Mouse (Mus musculus): ENCODE results near the gene Olfr149. TPM values are rescaled to one million over a fixed set of nuclear protein-coding genes. Genes with fewer than 3 reads are reported as not detected.
"Not testable (repeated sequence)": the region's sequence is repeated elsewhere in the genome, so short reads cannot be mapped to it uniquely, and the experiment has no call there.

Olfr149 gene
- polyA plus RNA-seq (2012; rRNA removed), result not detected in 2 replicates

- TF ChIP-seq POLR2A (IDR thresholded peaks at IDR 0.05; ENCODE audit: low read depth, low read length) (no peak), CTCF (IDR thresholded peaks at IDR 0.05; ENCODE audit: extremely low read depth, insufficient read depth, insufficient read length, insufficient replicate concordance) (no peak)
- Histone ChIP-seq H3K36me3 (ENCODE audit: control insufficient read depth, insufficient read depth, low read length) (no peaks in the 10 kb centered on the region), H3K27ac (ENCODE audit: insufficient read depth, low read length) (no peak within 1 kb of the TSS)
Measured at GRCm38 (mm10) chr9:39707017-39707416, at the start of gene Olfr149. Olfr149 (minus strand) TSS chr9:39707117.

GRCm38 (mm10) chr9:39746428-39746827, 39.5 kb upstream of the Olfr149 start:
- no peak for DNase-seq (ENCODE audit: low read depth in 1 of 2, low spot score in 2 of 2)
- TF ChIP-seq POLR2A (IDR thresholded peaks at IDR 0.05; ENCODE audit: low read depth, low read length), result no peak
- TF ChIP-seq CTCF (IDR thresholded peaks at IDR 0.05; ENCODE audit: extremely low read depth, insufficient read depth, insufficient read length, insufficient replicate concordance), result no peak
- Histone ChIP-seq H3K27ac (ENCODE audit: insufficient read depth, low read length) (no peak overlapping the region), H3K4me1 (ENCODE audit: control insufficient read depth, insufficient read depth, insufficient read length) (no peaks in the 10 kb centered on the region), H3K27me3 (ENCODE audit: control insufficient read depth, insufficient read depth, low read length) (no peaks in the 10 kb centered on the region), H3K36me3 (ENCODE audit: control insufficient read depth, insufficient read depth, low read length) (no peaks in the 10 kb centered on the region), H3K4me3 (ENCODE audit: extremely low read depth, insufficient read depth, insufficient read length) (no peak overlapping the region)
- WGBS, result 81% methylated on average over 1 of the region's 1 CpGs

More at GRCm38 (mm10) chr9:39707017-39707416, at the start of gene Olfr149:
- H3K27me3 ChIP-seq (ENCODE audit: control insufficient read depth, insufficient read depth, low read length), result no peaks in the 10 kb centered on the region
- no peak for DNase-seq (ENCODE audit: low read depth in 1 of 2, low spot score in 2 of 2)
- no peak within 1 kb of the TSS for H3K4me3 ChIP-seq (ENCODE audit: extremely low read depth, insufficient read depth, insufficient read length)
- H3K4me1 ChIP-seq (ENCODE audit: control insufficient read depth, insufficient read depth, insufficient read length), result no peaks in the 10 kb centered on the region

GRCm38 (mm10) chr9:39745949-39746348, 39.0 kb upstream of the Olfr149 start, which contains the start of gene Olfr967:
Olfr967 (plus strand) TSS chr9:39746249.
- no peaks in the 10 kb centered on the region for H3K36me3 ChIP-seq (ENCODE audit: control insufficient read depth, insufficient read depth, low read length)
- no peaks in the 10 kb centered on the region for H3K4me1 ChIP-seq (ENCODE audit: control insufficient read depth, insufficient read depth, insufficient read length)
- no peak within 1 kb of the TSS for H3K4me3 ChIP-seq (ENCODE audit: extremely low read depth, insufficient read depth, insufficient read length)
- DNase-seq (ENCODE audit: low read depth in 1 of 2, low spot score in 2 of 2), result no peak
- H3K27ac ChIP-seq (ENCODE audit: insufficient read depth, low read length), result no peak within 1 kb of the TSS
- no peak for TF ChIP-seq POLR2A (IDR thresholded peaks at IDR 0.05; ENCODE audit: low read depth, low read length)
- no peak for TF ChIP-seq CTCF (IDR thresholded peaks at IDR 0.05; ENCODE audit: extremely low read depth, insufficient read depth, insufficient read length, insufficient replicate concordance)
- no peaks in the 10 kb centered on the region for H3K27me3 ChIP-seq (ENCODE audit: control insufficient read depth, insufficient read depth, low read length)

- TF ChIP-seq POLR2A (IDR thresholded peaks at IDR 0.05; ENCODE audit: low read depth, low read length) (no peak), CTCF (IDR thresholded peaks at IDR 0.05; ENCODE audit: extremely low read depth, insufficient read depth, insufficient read length, insufficient replicate concordance) (no peak)
- DNase-seq (ENCODE audit: low read depth in 1 of 2, low spot score in 2 of 2), result no peak
- Histone ChIP-seq H3K27ac (ENCODE audit: insufficient read depth, low read length) (no peak overlapping the region), H3K27me3 (ENCODE audit: control insufficient read depth, insufficient read depth, low read length) (no peaks in the 10 kb centered on the region), H3K36me3 (ENCODE audit: control insufficient read depth, insufficient read depth, low read length) (no peaks in the 10 kb centered on the region), H3K4me3 (ENCODE audit: extremely low read depth, insufficient read depth, insufficient read length) (no peak overlapping the region), H3K4me1 (ENCODE audit: control insufficient read depth, insufficient read depth, insufficient read length) (no peaks in the 10 kb centered on the region)
- 92% methylated on average over 1 of the region's 1 CpGs for WGBS
Measured at GRCm38 (mm10) chr9:39740741-39741140, 33.8 kb upstream of the Olfr149 start.

GRCm38 (mm10) chr9:39730678-39731077, 23.8 kb upstream of the Olfr149 start, which contains the start of gene Olfr150:
Olfr150 (plus strand) TSS chr9:39730978.
- Histone ChIP-seq H3K4me3 (ENCODE audit: extremely low read depth, insufficient read depth, insufficient read length) (no peak within 1 kb of the TSS), H3K36me3 (ENCODE audit: control insufficient read depth, insufficient read depth, low read length) (no peaks in the 10 kb centered on the region), H3K27ac (ENCODE audit: insufficient read depth, low read length) (no peak within 1 kb of the TSS), H3K4me1 (ENCODE audit: control insufficient read depth, insufficient read depth, insufficient read length) (no peaks in the 10 kb centered on the region), H3K27me3 (ENCODE audit: control insufficient read depth, insufficient read depth, low read length) (no peaks in the 10 kb centered on the region)
- TF ChIP-seq CTCF (IDR thresholded peaks at IDR 0.05; ENCODE audit: extremely low read depth, insufficient read depth, insufficient read length, insufficient replicate concordance), result no peak
- no peak for TF ChIP-seq POLR2A (IDR thresholded peaks at IDR 0.05; ENCODE audit: low read depth, low read length)
- DNase-seq (ENCODE audit: low read depth in 1 of 2, low spot score in 2 of 2), result no peak

GRCm38 (mm10) chr9:39711053-39711452, 4.1 kb upstream of the Olfr149 start, which contains the start of gene Olfr965:
Olfr965 (plus strand) TSS chr9:39711353.
- TF ChIP-seq POLR2A (IDR thresholded peaks at IDR 0.05; ENCODE audit: low read depth, low read length) (no peak), CTCF (IDR thresholded peaks at IDR 0.05; ENCODE audit: extremely low read depth, insufficient read depth, insufficient read length, insufficient replicate concordance) (no peak)
- H3K27ac ChIP-seq (ENCODE audit: insufficient read depth, low read length), result no peak within 1 kb of the TSS
- H3K27me3 ChIP-seq (ENCODE audit: control insufficient read depth, insufficient read depth, low read length), result no peaks in the 10 kb centered on the region
- H3K4me3 ChIP-seq (ENCODE audit: extremely low read depth, insufficient read depth, insufficient read length), result no peak within 1 kb of the TSS
- DNase-seq (ENCODE audit: low read depth in 1 of 2, low spot score in 2 of 2), result no peak
- H3K36me3 ChIP-seq (ENCODE audit: control insufficient read depth, insufficient read depth, low read length), result no peaks in the 10 kb centered on the region
- H3K4me1 ChIP-seq (ENCODE audit: control insufficient read depth, insufficient read depth, insufficient read length), result no peaks in the 10 kb centered on the region

- H3K27me3 ChIP-seq (ENCODE audit: control insufficient read depth, insufficient read depth, low read length), result no peaks in the 10 kb centered on the region
- no peak overlapping the region for H3K27ac ChIP-seq (ENCODE audit: insufficient read depth, low read length)
- no peak for TF ChIP-seq CTCF (IDR thresholded peaks at IDR 0.05; ENCODE audit: extremely low read depth, insufficient read depth, insufficient read length, insufficient replicate concordance)
- TF ChIP-seq POLR2A (IDR thresholded peaks at IDR 0.05; ENCODE audit: low read depth, low read length), result no peak
- no peaks in the 10 kb centered on the region for H3K36me3 ChIP-seq (ENCODE audit: control insufficient read depth, insufficient read depth, low read length)
- DNase-seq (ENCODE audit: low read depth in 1 of 2, low spot score in 2 of 2), result no peak
- no peaks in the 10 kb centered on the region for H3K4me1 ChIP-seq (ENCODE audit: control insufficient read depth, insufficient read depth, insufficient read length)
- no peak overlapping the region for H3K4me3 ChIP-seq (ENCODE audit: extremely low read depth, insufficient read depth, insufficient read length)
- WGBS, result 57% methylated on average over 3 of the region's 3 CpGs
Measured at GRCm38 (mm10) chr9:39708958-39709357, 2.0 kb upstream of the Olfr149 start.

- H3K4me1 ChIP-seq (ENCODE audit: control insufficient read depth, insufficient read depth, insufficient read length); H3K27me3 ChIP-seq (ENCODE audit: control insufficient read depth, insufficient read depth, low read length); H3K27ac ChIP-seq (ENCODE audit: insufficient read depth, low read length); H3K4me3 ChIP-seq (ENCODE audit: extremely low read depth, insufficient read depth, insufficient read length); DNase-seq (ENCODE audit: low read depth in 1 of 2, low spot score in 2 of 2); H3K36me3 ChIP-seq (ENCODE audit: control insufficient read depth, insufficient read depth, low read length): not testable (repeated sequence)
- 84% methylated on average over 8 of the region's 8 CpGs for WGBS
Measured at GRCm38 (mm10) chr9:39701123-39701522, 5.8 kb downstream of the Olfr149 start.
